Mouse (Mus musculus) forebrain, postnatal 0 days (tissue): Measurements from ENCODE around the gene Glp2r. TPM values are rescaled to one million over a fixed set of nuclear protein-coding genes. Genes with fewer than 3 reads are reported as not detected.

ENCODE experiments used
- ATAC-seq: fragments of 200-750 bp; cut with Nextera tagmentation; 2 replicates; pipeline ENCODE4 v1.8.0; 2017; ENCODE audit warnings: mild to moderate bottlenecking, moderate library complexity
- DNase-seq: peaks from one replicate; pipeline ENCODE4 v3.0.0-alpha.2; 2015
- H3K27ac ChIP-seq: fragments of 300-500 bp; sonication (generic); 2 replicates; pipeline ENCODE4 v1.5.1; 2014; ENCODE audit warnings: low read depth, mild to moderate bottlenecking, antibody characterized with exemption, low read length, moderate library complexity, mixed read lengths
- H3K27me3 ChIP-seq: fragments of 300-500 bp; sonication (generic); 2 replicates; pipeline ENCODE4 v1.6.1; 2014; ENCODE audit warnings: mild to moderate bottlenecking, low read length, mixed read lengths; ENCODE audit not compliant: insufficient read depth
- H3K36me3 ChIP-seq: fragments of 300-500 bp; sonication (generic); 2 replicates; pipeline ENCODE4 v1.6.1; 2014; ENCODE audit warnings: mild to moderate bottlenecking, moderate library complexity; ENCODE audit not compliant: insufficient read depth
- H3K4me1 ChIP-seq: fragments of 300-500 bp; sonication (generic); 2 replicates; pipeline ENCODE4 v1.6.1; 2014; ENCODE audit warnings: antibody characterized with exemption; ENCODE audit not compliant: insufficient read depth
- H3K4me2 ChIP-seq: fragments of 300-500 bp; sonication (generic); 2 replicates; pipeline ENCODE4 v1.6.1; 2014; ENCODE audit warnings: low read depth, mild to moderate bottlenecking, moderate library complexity
- H3K4me3 ChIP-seq: fragments of 300-500 bp; sonication (generic); 2 replicates; pipeline ENCODE4 v1.5.1; 2014; ENCODE audit warnings: low read depth, low read length, mixed read lengths
- H3K9ac ChIP-seq: fragments of 300-500 bp; sonication (generic); 2 replicates; pipeline ENCODE4 v1.6.1; 2014; ENCODE audit warnings: mild to moderate bottlenecking
- H3K9me3 ChIP-seq: fragments of 300-500 bp; sonication (generic); 2 replicates; pipeline ENCODE4 v1.6.1; 2016; ENCODE audit warnings: low read length
- CTCF ChIP-seq: sonication (generic); IDR thresholded peaks from 2 replicates; pipeline ENCODE4 v1.5.1; 2016; ENCODE audit warnings: antibody characterized with exemption, control low read depth, low read depth
- WGBS: fragments of 180-500 bp; shearing (Covaris S2); extraction: QIAGEN DNeasy Blood & Tissue Kit; methylation state at CpG from one replicate; pipeline ENCODE4 v1.1.7; 2014; 5-methylcytosine and 5-hydroxymethylcytosine counted together
- polyA plus RNA-seq: library from polyadenylated mRNA; unstranded; fragments of >200 nt; fragmentation: Nextera tagmentation; extraction: Ambion mirVana; gene quantifications from 2 replicates; pipeline ENCODE4 v1.2.1, GENCODE M21; 2015
- total RNA-seq: library from RNA; depleted of rRNA; stranded (reverse); fragments of >200 nt; gene quantifications from 2 replicates; pipeline ENCODE4 v1.2.3, GENCODE M21; 2014

The Glp2r gene
- total and polyA plus RNA-seq, 2 experiments from 2014 or later, result 0.05 to 0.07 TPM

DNA sequence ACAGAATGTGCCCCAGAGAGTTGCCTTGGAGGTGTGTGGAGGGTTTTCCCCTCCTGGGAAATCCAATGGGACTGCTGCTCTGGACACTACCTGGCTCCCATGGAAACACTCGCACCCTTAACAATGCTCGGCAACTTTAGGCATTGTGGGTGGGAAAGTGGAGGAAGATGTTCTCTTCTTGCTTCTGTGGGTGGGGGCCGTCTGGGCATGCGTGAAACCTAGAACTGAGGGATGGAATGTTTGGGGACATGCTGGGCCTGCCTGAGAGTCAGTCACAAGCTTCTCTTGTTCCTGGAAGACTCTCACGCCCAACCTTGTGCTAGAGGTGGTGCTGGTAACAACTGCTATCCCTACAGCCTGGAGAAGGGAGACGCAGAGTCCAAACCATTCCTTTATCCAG is 106.0 kb downstream of the Glp2r start:
- ATAC-seq, result no peak
- WGBS, result 86% methylated on average over 6 of the region's 6 CpGs

GRCm38 (mm10) chr11:67664261-67664660 is 106.7 kb downstream of the Glp2r start:
- 88% methylated on average over 3 of the region's 3 CpGs for WGBS
- no peak overlapping the region for H3K9ac ChIP-seq
- DNase-seq, result no peak
- no peaks in the 10 kb centered on the region for H3K9me3 ChIP-seq
- no peak overlapping the region for H3K27ac ChIP-seq
- no peaks in the 10 kb centered on the region for H3K27me3 ChIP-seq
- no peak overlapping the region for H3K4me2 ChIP-seq
- peaks cover 34% of the 10 kb centered on the region for H3K36me3 ChIP-seq
- ATAC-seq, result no peak
- H3K4me1 ChIP-seq, result peaks cover 9% of the 10 kb centered on the region; the same call in 1 of the 2 replicates
- no peak for TF ChIP-seq CTCF
- no peak overlapping the region for H3K4me3 ChIP-seq

More for the DNA sequence above, 106.0 kb downstream of the Glp2r start:
- H3K4me1 ChIP-seq, result peaks cover 9% of the 10 kb centered on the region; the same call in 1 of the 2 replicates
- H3K4me2 ChIP-seq, result no peak overlapping the region
- H3K4me3 ChIP-seq, result no peak overlapping the region
- no peak overlapping the region for H3K27ac ChIP-seq
- TF ChIP-seq CTCF, result no peak
- H3K9me3 ChIP-seq, result no peaks in the 10 kb centered on the region
- no peaks in the 10 kb centered on the region for H3K27me3 ChIP-seq
- H3K9ac ChIP-seq, result no peak overlapping the region
- no peak for DNase-seq
- peaks cover 32% of the 10 kb centered on the region for H3K36me3 ChIP-seq

DNA sequence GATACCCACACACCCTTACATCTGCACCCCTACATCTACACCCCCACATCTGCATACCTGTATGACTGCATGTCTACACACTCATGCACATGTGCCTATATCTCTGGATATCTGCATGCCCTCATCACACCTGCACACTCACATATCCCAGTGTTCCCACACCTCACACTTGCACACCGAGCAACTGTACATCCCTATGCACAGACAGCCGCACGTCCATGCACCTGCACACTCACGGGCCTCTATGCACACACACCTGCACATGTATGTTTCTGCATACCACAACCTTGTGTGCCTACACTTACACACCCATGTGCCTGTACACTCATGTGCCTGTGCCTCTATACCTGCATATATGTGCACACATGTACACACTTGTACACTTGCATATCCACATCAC is 107.5 kb downstream of the Glp2r start:
- Histone ChIP-seq H3K4me2 (no peak overlapping the region), H3K4me3 (no peak overlapping the region), H3K4me1 (peaks cover 9% of the 10 kb centered on the region; the same call in 1 of the 2 replicates), H3K27ac (no peak overlapping the region), H3K9ac (no peak overlapping the region), H3K36me3 (peaks cover 34% of the 10 kb centered on the region), H3K9me3 (no peaks in the 10 kb centered on the region), H3K27me3 (no peaks in the 10 kb centered on the region)
- DNase-seq, result no peak
- no peak for ATAC-seq
- TF ChIP-seq CTCF, result no peak
- WGBS, result 89% methylated on average over 4 of the region's 4 CpGs

DNA sequence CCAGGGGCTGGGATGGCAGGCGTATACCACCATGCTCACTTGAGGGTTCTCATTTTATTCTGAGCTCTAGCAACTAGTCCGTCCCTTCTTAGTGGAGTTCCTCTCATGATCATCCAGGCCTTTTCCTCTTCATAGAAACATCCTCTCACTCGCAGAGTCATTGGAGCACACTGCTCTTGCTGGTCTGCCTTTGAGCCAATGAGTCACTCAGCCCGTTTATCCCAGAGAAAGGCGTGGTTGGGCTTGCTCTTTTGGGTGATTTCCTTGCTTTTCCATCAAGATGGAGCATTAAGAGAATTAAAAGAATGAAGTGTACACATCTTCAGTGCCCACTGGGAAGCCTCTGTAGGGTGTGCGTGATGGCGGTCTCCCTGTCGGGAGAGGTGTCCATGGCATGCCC is 109.5 kb downstream of the Glp2r start:
- Histone ChIP-seq H3K4me2 (no peak overlapping the region), H3K4me3 (no peak overlapping the region), H3K4me1 (no peaks in the 10 kb centered on the region), H3K9ac (no peak overlapping the region), H3K9me3 (no peaks in the 10 kb centered on the region), H3K36me3 (peaks cover 34% of the 10 kb centered on the region), H3K27me3 (no peaks in the 10 kb centered on the region), H3K27ac (no peak overlapping the region)
- no peak for ATAC-seq
- DNase-seq, result no peak
- WGBS, result 90% methylated on average over 8 of the region's 8 CpGs
- no peak for TF ChIP-seq CTCF

GRCm38 (mm10) chr11:67657685-67658382 is 113.1 kb downstream of the Glp2r start:
- DNase-seq (peak; percentile 68), ATAC-seq (peak; percentile 59; the same call in 1 of the 2 replicates)
- Histone ChIP-seq H3K27ac (no peak overlapping the region), H3K4me2 (no peak overlapping the region), H3K4me1 (peaks cover 2% of the 10 kb centered on the region; the same call in 1 of the 2 replicates), H3K4me3 (no peak overlapping the region), H3K9me3 (no peaks in the 10 kb centered on the region), H3K36me3 (peaks cover 26% of the 10 kb centered on the region), H3K9ac (no peak overlapping the region), H3K27me3 (no peaks in the 10 kb centered on the region)
- TF ChIP-seq CTCF, result peak; percentile 87
- 44% methylated on average over 11 of the region's 11 CpGs for WGBS

GRCm38 (mm10) chr11:67656811-67657210 is 114.1 kb downstream of the Glp2r start:
- Histone ChIP-seq H3K36me3 (peaks cover 19% of the 10 kb centered on the region), H3K4me2 (no peak overlapping the region), H3K27ac (no peak overlapping the region), H3K4me3 (no peak overlapping the region), H3K9ac (no peak overlapping the region), H3K9me3 (no peaks in the 10 kb centered on the region), H3K27me3 (no peaks in the 10 kb centered on the region), H3K4me1 (peaks cover 10% of the 10 kb centered on the region; the same call in 1 of the 2 replicates)
- no peak for TF ChIP-seq CTCF
- ATAC-seq (no peak), DNase-seq (no peak)
- 87% methylated on average over 9 of the region's 9 CpGs for WGBS

DNA sequence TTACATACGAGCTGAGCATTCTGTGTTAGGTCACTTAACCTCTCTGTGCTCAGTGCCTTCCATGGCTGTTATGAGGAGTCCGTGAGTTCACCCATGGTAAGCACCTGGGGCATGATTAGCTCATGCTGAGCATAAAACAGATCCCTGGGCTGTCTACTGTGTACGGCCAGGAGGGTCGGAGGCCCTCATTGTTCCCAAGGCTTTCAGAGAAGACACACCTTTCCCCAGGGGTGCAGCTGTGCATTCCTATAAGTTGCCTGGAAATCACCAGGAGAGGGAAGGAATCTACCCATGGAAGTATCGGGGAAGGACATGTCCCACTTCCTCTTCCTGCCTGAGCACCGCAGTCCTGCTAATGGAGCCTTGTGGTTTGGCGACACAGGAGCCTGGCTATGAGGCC is 114.6 kb downstream of the Glp2r start:
- no peak for TF ChIP-seq CTCF

More for the DNA sequence above, 114.6 kb downstream of the Glp2r start:
- ATAC-seq (no peak), DNase-seq (no peak)
- Histone ChIP-seq H3K36me3 (peaks cover 16% of the 10 kb centered on the region), H3K27me3 (no peaks in the 10 kb centered on the region), H3K4me1 (peaks cover 10% of the 10 kb centered on the region; the same call in 1 of the 2 replicates), H3K27ac (no peak overlapping the region), H3K4me2 (no peak overlapping the region), H3K9ac (no peak overlapping the region), H3K9me3 (no peaks in the 10 kb centered on the region), H3K4me3 (no peak overlapping the region)
- WGBS, result 92% methylated on average over 7 of the region's 7 CpGs
